Mouse (Mus musculus) forebrain, embryonic 12.5 days (tissue): ENCODE measurements around the gene Dnajb12. TPM values are rescaled to one million over a fixed set of nuclear protein-coding genes. Genes with fewer than 3 reads are reported as not detected.
"Not testable (repeated sequence)": the region's sequence is repeated elsewhere in the genome, so short reads cannot be mapped to it uniquely, and the experiment has no call there.

ENCODE experiments used
- ATAC-seq: fragments of 200-750 bp; cut with Nextera tagmentation; 2 replicates; pipeline ENCODE4 v1.8.0; 2017; ENCODE audit warnings: moderate TSS enrichment; ENCODE audit not compliant: low FRiP score
- H3K27ac ChIP-seq: fragments of 300-500 bp; sonication (generic); 2 replicates; pipeline ENCODE4 v1.5.1; 2016; ENCODE audit warnings: mild to moderate bottlenecking
- H3K27me3 ChIP-seq: fragments of 300-500 bp; sonication (generic); 2 replicates; pipeline ENCODE4 v1.6.1; 2016; ENCODE audit warnings: mild to moderate bottlenecking
- H3K36me3 ChIP-seq: fragments of 300-500 bp; sonication (generic); replicated peaks from 2 replicates; pipeline ENCODE4 v1.6.1; 2016; ENCODE audit warnings: mild to moderate bottlenecking
- H3K4me1 ChIP-seq: fragments of 300-500 bp; sonication (generic); 2 replicates; pipeline ENCODE4 v1.6.1; 2016
- H3K4me2 ChIP-seq: fragments of 300-500 bp; sonication (generic); 2 replicates; pipeline ENCODE4 v1.6.1; 2016; ENCODE audit warnings: mild to moderate bottlenecking, moderate library complexity
- H3K4me3 ChIP-seq: fragments of 300-500 bp; sonication (generic); replicated peaks from 2 replicates; pipeline ENCODE4 v1.5.1; 2016; ENCODE audit warnings: mild to moderate bottlenecking
- H3K9ac ChIP-seq: fragments of 300-500 bp; sonication (generic); 2 replicates; pipeline ENCODE4 v1.6.1; 2016; ENCODE audit warnings: mild to moderate bottlenecking
- H3K9me3 ChIP-seq: fragments of 300-500 bp; sonication (generic); 2 replicates; pipeline ENCODE4 v1.6.1; 2016
- WGBS: fragments of 180-500 bp; shearing (Covaris S2); methylation state at CpG from one replicate; pipeline ENCODE4 v1.1.7; 2016; 5-methylcytosine and 5-hydroxymethylcytosine counted together
- polyA plus RNA-seq: library from polyadenylated mRNA; unstranded; fragments of >200 nt; fragmentation: Nextera tagmentation; extraction: Ambion mirVana; gene quantifications from 2 replicates; pipeline ENCODE4 v1.2.1, GENCODE M21; 2016

The Dnajb12 gene
- polyA plus RNA-seq, 1 experiment from 2014 or later: 21.2 TPM

- no peak overlapping the region for H3K9ac ChIP-seq
- no peak for ATAC-seq
- H3K4me3 ChIP-seq: no peak overlapping the region
- 90% methylated on average over 5 of the region's 5 CpGs for WGBS
- H3K4me1 ChIP-seq: no peaks in the 10 kb centered on the region
- H3K27me3 ChIP-seq: no peaks in the 10 kb centered on the region
- no peak overlapping the region for H3K27ac ChIP-seq
- no peaks in the 10 kb centered on the region for H3K9me3 ChIP-seq
- H3K4me2 ChIP-seq: no peak overlapping the region
- H3K36me3 ChIP-seq: no peaks in the 10 kb centered on the region
These were observed 22.2 kb upstream of the Dnajb12 start for GRCm38 (mm10) chr10:59857157-59857556.

DNA sequence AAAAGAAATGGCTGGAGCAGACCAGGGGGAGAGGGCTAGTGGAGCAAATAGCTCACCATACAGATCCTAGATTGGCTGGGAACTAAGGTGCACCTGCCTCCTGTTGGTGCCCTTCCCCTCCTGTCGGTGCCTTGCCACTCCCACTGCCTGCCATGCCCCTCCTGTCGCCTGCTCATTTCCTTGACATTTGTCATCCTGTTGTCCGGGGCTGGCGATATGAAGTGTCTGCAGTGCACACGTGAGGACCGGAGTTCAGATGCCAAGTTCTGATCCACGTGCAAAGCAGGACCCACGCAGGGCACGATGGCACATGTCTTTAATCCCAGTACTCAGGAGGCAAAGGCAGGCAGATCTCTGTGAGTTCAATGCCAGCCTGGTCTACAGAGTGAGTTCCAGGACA is 18.7 kb upstream of the Dnajb12 start:
- Histone ChIP-seq H3K4me2 (no peak overlapping the region), H3K9ac (no peak overlapping the region), H3K27me3 (no peaks in the 10 kb centered on the region), H3K27ac (no peak overlapping the region), H3K4me1 (peaks cover 13% of the 10 kb centered on the region; the same call in 1 of the 2 replicates), H3K4me3 (no peak overlapping the region), H3K36me3 (peaks cover 5% of the 10 kb centered on the region; the same call in 1 of the 2 replicates), H3K9me3 (no peaks in the 10 kb centered on the region)
- ATAC-seq: no peak
- WGBS: 90% methylated on average over 9 of the region's 9 CpGs

DNA sequence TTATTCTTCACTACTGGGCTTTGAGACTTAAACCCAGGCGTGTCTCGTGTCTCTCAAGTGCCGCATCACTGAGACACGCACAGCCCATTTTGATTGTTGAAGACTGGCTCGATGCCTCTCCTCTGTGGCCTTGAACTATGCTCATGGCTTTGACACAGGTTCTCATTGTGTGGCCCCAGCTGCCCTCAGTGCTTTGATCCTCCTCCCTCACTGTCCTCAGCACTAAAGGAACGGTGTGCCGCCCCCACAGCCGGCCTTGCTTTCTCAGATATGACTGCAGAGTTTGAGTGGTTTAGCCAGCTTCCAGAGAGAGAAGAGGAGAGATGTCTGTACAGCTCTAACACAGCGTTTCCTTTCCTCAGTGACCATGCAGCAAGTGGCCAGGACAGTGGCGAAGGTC is 18.2 kb upstream of the Dnajb12 start:
- Histone ChIP-seq H3K9ac (no peak overlapping the region), H3K27me3 (no peaks in the 10 kb centered on the region), H3K36me3 (peaks cover 5% of the 10 kb centered on the region; the same call in 1 of the 2 replicates), H3K27ac (no peak overlapping the region), H3K4me1 (peaks cover 13% of the 10 kb centered on the region; the same call in 1 of the 2 replicates), H3K4me2 (no peak overlapping the region), H3K9me3 (no peaks in the 10 kb centered on the region), H3K4me3 (no peak overlapping the region)
- no peak for ATAC-seq
- WGBS: 94% methylated on average over 10 of the region's 10 CpGs

DNA sequence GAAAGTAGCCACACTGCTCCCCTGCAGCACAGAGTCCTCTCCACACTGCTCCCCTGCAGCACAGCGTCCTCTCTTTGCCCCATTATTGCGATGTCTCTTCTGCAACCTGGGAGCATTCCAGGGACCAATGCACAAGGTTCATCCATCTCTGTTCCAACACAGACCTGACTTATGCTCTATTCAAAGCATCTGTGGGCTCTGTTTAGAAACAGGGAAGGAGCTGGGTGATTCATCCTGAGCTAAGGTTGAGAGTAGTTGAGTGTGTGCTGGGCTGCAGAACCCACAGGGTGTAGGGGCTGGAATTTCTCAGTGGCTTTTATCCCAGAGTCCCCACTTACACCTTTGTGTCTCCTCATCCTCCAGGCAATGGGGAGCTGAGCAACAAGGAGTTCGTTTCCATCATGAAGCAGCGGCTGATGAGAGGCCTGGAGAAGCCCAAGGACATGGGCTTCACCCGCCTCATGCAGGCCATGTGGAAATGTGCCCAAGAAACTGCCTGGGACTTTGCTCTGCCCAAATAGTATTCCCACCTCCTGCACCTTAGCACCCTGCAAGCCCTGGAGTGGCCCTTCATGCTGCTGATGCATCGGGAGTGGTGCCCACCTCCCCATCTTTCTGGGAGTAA is 16.4 kb upstream of the Dnajb12 start:
- H3K9ac ChIP-seq: no peak overlapping the region

DNA sequence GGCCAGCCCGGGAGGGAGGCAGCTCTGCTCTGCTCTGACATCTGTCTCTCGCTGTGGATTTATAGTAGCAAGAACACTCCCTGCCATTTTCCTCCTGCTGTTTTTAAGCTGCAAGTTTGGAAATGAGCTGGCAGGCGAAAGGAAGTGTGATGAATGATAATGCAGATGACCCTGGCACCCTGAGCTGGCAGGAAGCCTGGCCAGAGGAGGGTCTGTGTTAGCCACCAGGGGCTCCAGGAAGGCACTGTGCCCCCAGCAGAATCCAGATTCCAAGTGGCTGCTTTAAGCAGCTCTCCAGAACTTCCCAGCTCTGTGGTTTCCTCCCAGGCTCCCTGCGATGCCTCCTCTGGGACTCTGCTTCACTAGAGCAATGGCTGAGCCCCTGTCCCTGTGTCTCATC is 15.7 kb upstream of the Dnajb12 start:
- Histone ChIP-seq H3K4me2 (no peak overlapping the region), H3K9me3 (no peaks in the 10 kb centered on the region), H3K4me1 (peaks cover 13% of the 10 kb centered on the region; the same call in 1 of the 2 replicates), H3K4me3 (no peak overlapping the region), H3K36me3 (peaks cover 5% of the 10 kb centered on the region; the same call in 1 of the 2 replicates), H3K9ac (no peak overlapping the region), H3K27me3 (no peaks in the 10 kb centered on the region), H3K27ac (no peak overlapping the region)
- WGBS: 69% methylated on average over 4 of the region's 4 CpGs
- no peak for ATAC-seq

More for the DNA sequence above, 16.4 kb upstream of the Dnajb12 start:
- Histone ChIP-seq H3K36me3 (peaks cover 5% of the 10 kb centered on the region; the same call in 1 of the 2 replicates), H3K4me3 (no peak overlapping the region), H3K9me3 (no peaks in the 10 kb centered on the region), H3K27ac (no peak overlapping the region), H3K4me1 (peaks cover 13% of the 10 kb centered on the region; the same call in 1 of the 2 replicates), H3K4me2 (no peak overlapping the region), H3K27me3 (no peaks in the 10 kb centered on the region)
- 90% methylated on average over 6 of the region's 6 CpGs for WGBS
- ATAC-seq: no peak

GRCm38 (mm10) chr10:59864232-59864875 is 15.0 kb upstream of the Dnajb12 start:
- H3K4me3 ChIP-seq: no peak overlapping the region
- no peak overlapping the region for H3K9ac ChIP-seq
- H3K4me1 ChIP-seq: peaks cover 13% of the 10 kb centered on the region; the same call in 1 of the 2 replicates
- 83% methylated on average over 19 of the region's 19 CpGs for WGBS
- H3K4me2 ChIP-seq: no peak overlapping the region
- ATAC-seq: 0 out of 2 replicates have a peak, but pooled peaks have one; percentile 44
- H3K9me3 ChIP-seq: no peaks in the 10 kb centered on the region
- H3K27ac ChIP-seq: no peak overlapping the region
- H3K36me3 ChIP-seq: peaks cover 5% of the 10 kb centered on the region; the same call in 1 of the 2 replicates
- no peaks in the 10 kb centered on the region for H3K27me3 ChIP-seq

DNA sequence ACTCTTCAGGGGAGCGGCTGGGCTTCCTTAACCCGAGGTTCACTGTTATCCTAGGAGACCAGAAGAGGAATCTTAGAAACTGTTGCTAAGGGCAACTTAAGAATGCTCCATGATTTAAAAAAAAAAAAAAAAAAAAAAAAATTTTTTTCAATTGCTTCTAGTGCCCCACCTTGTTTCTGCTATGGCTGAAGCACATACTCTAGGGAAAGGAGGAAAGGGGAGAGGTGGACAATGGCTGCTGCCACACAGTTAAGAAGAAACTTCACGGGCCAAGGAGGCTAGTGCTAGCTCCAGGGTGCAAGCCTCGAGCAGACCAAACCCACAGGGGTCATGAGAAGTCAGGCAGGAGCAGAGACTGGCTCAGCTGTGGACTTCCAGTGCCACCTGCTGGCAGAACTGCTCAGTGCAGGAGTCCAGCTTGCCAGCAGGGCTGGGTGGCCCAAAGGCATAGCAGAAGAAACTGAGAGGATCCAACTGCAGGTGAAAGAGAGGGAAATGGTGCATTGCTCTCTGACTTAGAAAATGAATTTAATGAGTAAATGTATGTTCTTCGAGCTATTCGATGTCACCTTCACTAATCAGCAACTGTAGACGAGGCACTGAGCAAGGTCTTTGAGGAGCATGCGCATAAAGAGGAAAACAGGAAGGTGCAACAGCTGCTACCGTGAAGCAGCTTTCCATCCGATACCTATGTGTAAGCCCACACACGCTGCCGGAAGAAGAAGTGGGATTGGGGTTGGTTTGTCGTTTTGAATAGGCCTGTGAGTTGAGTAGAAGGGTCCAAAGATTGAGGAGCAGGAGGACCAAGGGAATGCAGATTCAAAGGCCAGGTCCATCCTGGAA is 14.3 kb upstream of the Dnajb12 start:
- Histone ChIP-seq H3K4me2 (no peak overlapping the region), H3K4me1 (peaks cover 13% of the 10 kb centered on the region; the same call in 1 of the 2 replicates), H3K27me3 (no peaks in the 10 kb centered on the region)

GRCm38 (mm10) chr10:59868266-59868665 is 11.1 kb upstream of the Dnajb12 start:
- H3K27ac ChIP-seq: no peak overlapping the region
- H3K36me3 ChIP-seq: peaks cover 2% of the 10 kb centered on the region; the same call in 1 of the 2 replicates
- no peak overlapping the region for H3K9ac ChIP-seq
- H3K4me3 ChIP-seq: no peak overlapping the region
- ATAC-seq: no peak
- no peaks in the 10 kb centered on the region for H3K9me3 ChIP-seq
- no peaks in the 10 kb centered on the region for H3K27me3 ChIP-seq
- WGBS: 56% methylated on average over 11 of the region's 11 CpGs
- H3K4me1 ChIP-seq: peaks cover 11% of the 10 kb centered on the region; the same call in 1 of the 2 replicates
- H3K4me2 ChIP-seq: no peak overlapping the region

More for the DNA sequence above, 14.3 kb upstream of the Dnajb12 start:
- peak; percentile 75; the same call in 1 of the 2 replicates for ATAC-seq
- WGBS: 38% methylated on average over 13 of the region's 13 CpGs
- Histone ChIP-seq H3K9me3 (no peaks in the 10 kb centered on the region), H3K36me3 (peaks cover 5% of the 10 kb centered on the region; the same call in 1 of the 2 replicates), H3K27ac (no peak overlapping the region), H3K4me3 (no peak overlapping the region), H3K9ac (no peak overlapping the region)

GRCm38 (mm10) chr10:59870038-59870437 is 9.3 kb upstream of the Dnajb12 start:
- 88% methylated on average over 6 of the region's 6 CpGs for WGBS
- no peak overlapping the region for H3K4me3 ChIP-seq
- no peaks in the 10 kb centered on the region for H3K4me1 ChIP-seq
- H3K27me3 ChIP-seq: no peaks in the 10 kb centered on the region
- H3K36me3 ChIP-seq: no peaks in the 10 kb centered on the region
- ATAC-seq: no peak
- H3K4me2 ChIP-seq: no peak overlapping the region
- no peak overlapping the region for H3K27ac ChIP-seq
- no peaks in the 10 kb centered on the region for H3K9me3 ChIP-seq
- no peak overlapping the region for H3K9ac ChIP-seq

GRCm38 (mm10) chr10:59872651-59873050 is 6.7 kb upstream of the Dnajb12 start:
- not testable (repeated sequence) for H3K27me3 ChIP-seq, H3K9ac ChIP-seq, H3K27ac ChIP-seq, H3K4me2 ChIP-seq, H3K4me1 ChIP-seq, H3K36me3 ChIP-seq, H3K9me3 ChIP-seq, H3K4me3 ChIP-seq, ATAC-seq
- WGBS: 84% methylated on average over 4 of the region's 4 CpGs

GRCm38 (mm10) chr10:59873206-59873605 is 6.2 kb upstream of the Dnajb12 start:
- Histone ChIP-seq H3K4me2 (no peak overlapping the region), H3K36me3 (no peaks in the 10 kb centered on the region), H3K27ac (no peak overlapping the region), H3K4me1 (no peaks in the 10 kb centered on the region), H3K27me3 (no peaks in the 10 kb centered on the region), H3K4me3 (no peak overlapping the region), H3K9me3 (no peaks in the 10 kb centered on the region), H3K9ac (no peak overlapping the region)
- 90% methylated on average over 5 of the region's 5 CpGs for WGBS
- no peak for ATAC-seq

DNA sequence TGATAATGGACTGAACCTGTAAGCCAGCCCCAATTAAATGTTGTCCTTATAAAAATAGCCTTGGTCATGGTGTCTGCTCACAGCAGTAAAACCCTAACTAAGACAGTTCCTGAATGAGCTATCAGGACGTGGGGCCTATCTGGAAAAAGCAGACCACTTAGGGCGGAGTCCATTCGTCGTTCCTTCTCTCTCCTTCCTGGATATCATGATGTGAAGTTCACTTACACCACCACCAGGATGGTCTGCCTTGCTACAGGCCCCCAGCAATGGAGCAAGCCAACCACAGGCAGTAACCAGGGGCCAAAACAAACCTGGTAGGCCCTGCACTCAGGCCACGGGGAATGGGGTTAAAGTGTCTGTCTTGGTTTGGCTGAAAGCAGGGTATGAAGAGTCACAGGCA is 5.7 kb upstream of the Dnajb12 start:
- Histone ChIP-seq H3K9me3 (no peaks in the 10 kb centered on the region), H3K36me3 (no peaks in the 10 kb centered on the region), H3K4me1 (peaks cover 1% of the 10 kb centered on the region), H3K27ac (no peak overlapping the region), H3K4me3 (no peak overlapping the region), H3K4me2 (no peak overlapping the region), H3K9ac (no peak overlapping the region), H3K27me3 (no peaks in the 10 kb centered on the region)
- no peak for ATAC-seq
- 77% methylated on average over 5 of the region's 5 CpGs for WGBS
